8 mouse cellular contexts compared by ENCODE assay signal in genomic region chr1:184395215-184395614, GRCm38 (mm10).
DNase-seq lines count a peak whose midpoint lies in the region; ATAC-seq lines count a peak whose summit lies in the region.

No protein-coding gene starts in this region.

- H3K36me3 ChIP-seq in limb, embryonic 11.5 days (ENCODE audit: control insufficient read depth, insufficient read depth, low read length), result no peaks in the 10 kb centered on the region

- no peaks in the 10 kb centered on the region for H3K27me3 ChIP-seq in limb, embryonic 11.5 days (ENCODE audit: control insufficient read depth, insufficient read depth, low read length)

- DNase-seq in right cerebral cortex, adult 18-20 months, result peak; percentile 7
- no peak for DNase-seq in right cerebral cortex, postnatal 25 days
- peak; percentile 13 for DNase-seq in c-Kit-positive CD71-positive TER-119-positive erythroid progenitor cells, embryonic 14.5 days (ENCODE audit: low spot score)
- DNase-seq in gastrocnemius, postnatal 10 days, result peak; percentile 68
- peak; percentile 10 for DNase-seq in kidney, adult 11 months
- DNase-seq in limb, embryonic 11.5 days (ENCODE audit: low spot score), result peak; percentile 72
- DNase-seq in retina, postnatal 7 days (ENCODE audit: low read depth, low spot score), result peak; percentile 8
- DNase-seq in urinary bladder, postnatal 14 days (ENCODE audit: low spot score), result peak; percentile 65

- no peak overlapping the region for H3K4me3 ChIP-seq in limb, embryonic 11.5 days (ENCODE audit: low read depth, low read length)

- no peaks in the 10 kb centered on the region for H3K9me3 ChIP-seq in limb, embryonic 11.5 days (ENCODE audit: control insufficient read depth, low read length)

- no peak overlapping the region for H3K4me2 ChIP-seq in limb, embryonic 11.5 days (ENCODE audit: low read depth, severe bottlenecking)

- ATAC-seq in limb, embryonic 11.5 days (ENCODE audit: insufficient number of reproducible peaks, low FRiP score, low TSS enrichment, low read depth), result no peak

- 52% methylated on average over 15 of the region's 15 CpGs for WGBS in limb, embryonic 11.5 days

- no peak overlapping the region for H3K27ac ChIP-seq in limb, embryonic 11.5 days (replicated peaks; ENCODE audit: low read depth, low read length)

- H3K9ac ChIP-seq in limb, embryonic 11.5 days (ENCODE audit: low read length), result no peak overlapping the region

- no peaks in the 10 kb centered on the region for H3K4me1 ChIP-seq in limb, embryonic 11.5 days (ENCODE audit: control insufficient read depth, insufficient read depth, low read length)
